Comparison of ENCODE assay signal across 21 mouse cellular contexts in genomic region chr9:61509091-61509490, GRCm38 (mm10).
DNase-seq lines count a peak whose midpoint lies in the region; ATAC-seq lines count a peak whose summit lies in the region.
"Had no signal": no experiment of that assay in that cellular context is flagged by ENCODE, and none has a peak within 500 bp of the region (broad histone marks: within the 10 kb centered on the region; RNA-seq: fewer than 3 reads in every experiment).

No protein-coding gene starts in this region.

- H3K36me3 ChIP-seq in hindbrain, embryonic 10.5 days, result no peaks in the 10 kb centered on the region
- no peaks in the 10 kb centered on the region for H3K36me3 ChIP-seq in hindbrain, embryonic 12.5 days
- H3K36me3 ChIP-seq in neural tube, embryonic 12.5 days, result no peaks in the 10 kb centered on the region
- H3K36me3 ChIP-seq: G1E; hindbrain, embryonic 15.5 days; limb, embryonic 13.5 days; liver, embryonic 13.5 days; stomach, embryonic 15.5 days had no signal

- DNase-seq in cerebellum, postnatal 10 days, result peak; percentile 53 to 69
- no peak for DNase-seq in cerebellum, adult 18-20 months
- DNase-seq in hindbrain, embryonic 10.5 days (ENCODE audit: low spot score), result no peak
- no peak for DNase-seq in neural tube, embryonic 10.5 days (ENCODE audit: extremely low spot score, low spot score)
- no peak for DNase-seq in embryo, embryonic 11 days
- DNase-seq in urinary bladder, postnatal 10 days (ENCODE audit: low spot score), result no peak
- DNase-seq: cerebellum, adult 9-11 months; kidney, postnatal 36 days; layer of hippocampus, adult 9-11 months; liver, embryonic 13.5 days had no signal

- peaks cover 30% of the 10 kb centered on the region for H3K4me1 ChIP-seq in hindbrain, embryonic 10.5 days (replicated peaks)
- peaks cover 28% of the 10 kb centered on the region for H3K4me1 ChIP-seq in hindbrain, embryonic 12.5 days
- H3K4me1 ChIP-seq in neural tube, embryonic 12.5 days, result peaks cover 25% of the 10 kb centered on the region
- H3K4me1 ChIP-seq: liver, embryonic 13.5 days had no signal

- WGBS in hindbrain, embryonic 10.5 days, result 83% methylated on average over 5 of the region's 5 CpGs
- WGBS in hindbrain, embryonic 12.5 days, result 74% methylated on average over 5 of the region's 5 CpGs
- WGBS in neural tube, embryonic 12.5 days, result 70% methylated on average over 5 of the region's 5 CpGs

- no peak for ATAC-seq in hindbrain, embryonic 12.5 days (ENCODE audit: low FRiP score)
- ATAC-seq in neural tube, embryonic 12.5 days (ENCODE audit: low FRiP score, low read depth), result no peak
- ATAC-seq: activated CD4-positive, CD25-positive, alpha-beta regulatory T cell, adult 4 months; intestine, embryonic 16.5 days had no signal

- H3K27ac ChIP-seq in hindbrain, embryonic 10.5 days, result peak overlapping the region; percentile 18; the same call in 1 of the 2 replicates
- H3K27ac ChIP-seq in hindbrain, embryonic 12.5 days, result no peak overlapping the region
- no peak overlapping the region for H3K27ac ChIP-seq in neural tube, embryonic 12.5 days
- H3K27ac ChIP-seq: left cerebral cortex, adult 2 months; limb, embryonic 13.5 days; liver, embryonic 13.5 days; macrophage; stomach, embryonic 15.5 days had no signal

- H3K4me3 ChIP-seq in hindbrain, embryonic 10.5 days, result peak overlapping the region; percentile 30; the same call in 1 of the 2 replicates
- no peak overlapping the region for H3K4me3 ChIP-seq in hindbrain, embryonic 12.5 days
- H3K4me3 ChIP-seq in neural tube, embryonic 12.5 days, result no peak overlapping the region
- H3K4me3 ChIP-seq: hindbrain, embryonic 15.5 days; left cerebral cortex, adult 2 months; liver, embryonic 13.5 days; stomach, embryonic 15.5 days had no signal

- no peaks in the 10 kb centered on the region for H3K9me3 ChIP-seq in hindbrain, embryonic 10.5 days
- H3K9me3 ChIP-seq in hindbrain, embryonic 12.5 days (replicated peaks), result no peaks in the 10 kb centered on the region
- no peaks in the 10 kb centered on the region for H3K9me3 ChIP-seq in neural tube, embryonic 12.5 days
- H3K9me3 ChIP-seq: G1E; hindbrain, embryonic 15.5 days; limb, embryonic 13.5 days; liver, embryonic 13.5 days; stomach, embryonic 15.5 days had no signal

- no peak overlapping the region for H3K4me2 ChIP-seq in hindbrain, embryonic 12.5 days (replicated peaks)
- peak overlapping the region; percentile 49; the same call in 1 of the 2 replicates for H3K4me2 ChIP-seq in neural tube, embryonic 12.5 days (replicated peaks)
- H3K4me2 ChIP-seq: liver, embryonic 13.5 days had no signal

- peaks cover 54% of the 10 kb centered on the region for H3K27me3 ChIP-seq in hindbrain, embryonic 10.5 days (ENCODE audit: insufficient read depth, poor library complexity, severe bottlenecking)
- peaks cover 35% of the 10 kb centered on the region for H3K27me3 ChIP-seq in hindbrain, embryonic 12.5 days
- H3K27me3 ChIP-seq in neural tube, embryonic 12.5 days (replicated peaks), result peaks cover 22% of the 10 kb centered on the region

- H3K9ac ChIP-seq in hindbrain, embryonic 12.5 days, result no peak overlapping the region
- no peak overlapping the region for H3K9ac ChIP-seq in neural tube, embryonic 12.5 days
- H3K9ac ChIP-seq: hindbrain, embryonic 15.5 days; limb, embryonic 13.5 days; liver, embryonic 13.5 days; lung, embryonic 14.5 days; stomach, embryonic 15.5 days had no signal

Comparison
In these comparisons a context has a peak if more than half of its experiments do, and no peak if none do; other contexts are left out.
1. DNase-seq: peak in cerebellum, postnatal 10 days (2 of 2); none in cerebellum, adult 18-20 months (0 of 2), hindbrain, embryonic 10.5 days (single experiment), neural tube, embryonic 10.5 days (single experiment), embryo, embryonic 11 days (single experiment) and urinary bladder, postnatal 10 days (single experiment).